Mouse (Mus musculus): Measurements from ENCODE around the gene Fmnl2. TPM values are rescaled to one million over a fixed set of nuclear protein-coding genes. Genes with fewer than 3 reads are reported as not detected.

Fmnl2 gene
- polyA plus RNA-seq, 1 experiment from 2014 or later, result 0.89 TPM

- Histone ChIP-seq H3K4me1 (ENCODE audit: insufficient read depth) (no peaks in the 10 kb centered on the region; the same call in 1 of the 2 replicates), H3K27ac (ENCODE audit: low read depth) (no peak overlapping the region), H3K9ac (replicated peaks) (no peak overlapping the region), H3K36me3 (replicated peaks; ENCODE audit: insufficient read depth, low read length) (no peaks in the 10 kb centered on the region), H3K9me3 (ENCODE audit: low read length) (no peaks in the 10 kb centered on the region), H3K4me2 (ENCODE audit: low read depth, low read length) (no peak overlapping the region), H3K4me3 (ENCODE audit: low read depth, low read length) (no peak overlapping the region), H3K27me3 (ENCODE audit: insufficient read depth, low read length) (no peaks in the 10 kb centered on the region)
- ATAC-seq (no peak), DNase-seq (no peak)
- TF ChIP-seq EP300 (IDR thresholded peaks at IDR 0.05; ENCODE audit: low read depth), result no peak
- TF ChIP-seq CTCF (IDR thresholded peaks at IDR 0.05; ENCODE audit: low read depth), result no peak
- 69% methylated on average over 4 of the region's 4 CpGs for WGBS (ENCODE audit: insufficient replicate concordance)
These were observed 26.4 kb downstream of the Fmnl2 start for GRCm38 (mm10) chr2:52884082-52884481.

- no peak for ATAC-seq
- no peak overlapping the region for H3K9ac ChIP-seq (replicated peaks)
- no peaks in the 10 kb centered on the region for H3K27me3 ChIP-seq (ENCODE audit: insufficient read depth, low read length)
- TF ChIP-seq EP300 (IDR thresholded peaks at IDR 0.05; ENCODE audit: low read depth), result no peak
- TF ChIP-seq CTCF (IDR thresholded peaks at IDR 0.05; ENCODE audit: low read depth), result no peak
- no peaks in the 10 kb centered on the region for H3K36me3 ChIP-seq (replicated peaks; ENCODE audit: insufficient read depth, low read length)
- H3K27ac ChIP-seq (ENCODE audit: low read depth), result no peak overlapping the region
- DNase-seq, result no peak
- H3K4me3 ChIP-seq (ENCODE audit: low read depth, low read length), result no peak overlapping the region
- no peak overlapping the region for H3K4me2 ChIP-seq (ENCODE audit: low read depth, low read length)
- H3K4me1 ChIP-seq (ENCODE audit: insufficient read depth), result no peaks in the 10 kb centered on the region; the same call in 1 of the 2 replicates
- 42% methylated on average over 3 of the region's 3 CpGs for WGBS (ENCODE audit: insufficient replicate concordance)
- H3K9me3 ChIP-seq (ENCODE audit: low read length), result no peaks in the 10 kb centered on the region
These were observed 27.4 kb downstream of the Fmnl2 start for GRCm38 (mm10) chr2:52885071-52885470.

- no peaks in the 10 kb centered on the region; the same call in 1 of the 2 replicates for H3K4me1 ChIP-seq (ENCODE audit: insufficient read depth)
- H3K9me3 ChIP-seq (ENCODE audit: low read length), result no peaks in the 10 kb centered on the region
- H3K27ac ChIP-seq (ENCODE audit: low read depth), result no peak overlapping the region
- no peaks in the 10 kb centered on the region for H3K36me3 ChIP-seq (replicated peaks; ENCODE audit: insufficient read depth, low read length)
- H3K27me3 ChIP-seq (ENCODE audit: insufficient read depth, low read length), result no peaks in the 10 kb centered on the region
- no peak for ATAC-seq
- no peak overlapping the region for H3K4me3 ChIP-seq (ENCODE audit: low read depth, low read length)
- 50% methylated on average over 2 of the region's 2 CpGs for WGBS (ENCODE audit: insufficient replicate concordance)
- no peak overlapping the region for H3K9ac ChIP-seq (replicated peaks)
- TF ChIP-seq EP300 (IDR thresholded peaks at IDR 0.05; ENCODE audit: low read depth) (no peak), CTCF (IDR thresholded peaks at IDR 0.05; ENCODE audit: low read depth) (no peak)
- no peak overlapping the region for H3K4me2 ChIP-seq (ENCODE audit: low read depth, low read length)
- no peak for DNase-seq
These were observed 29.6 kb downstream of the Fmnl2 start for GRCm38 (mm10) chr2:52887281-52887680.

GRCm38 (mm10) chr2:52891115-52891514 lies 33.5 kb downstream of the Fmnl2 start:
- H3K27me3 ChIP-seq (ENCODE audit: insufficient read depth, low read length), result no peaks in the 10 kb centered on the region
- no peaks in the 10 kb centered on the region; the same call in 1 of the 2 replicates for H3K4me1 ChIP-seq (ENCODE audit: insufficient read depth)
- H3K9ac ChIP-seq (replicated peaks), result no peak overlapping the region
- ATAC-seq (no peak), DNase-seq (no peak)
- H3K4me3 ChIP-seq (ENCODE audit: low read depth, low read length), result no peak overlapping the region
- H3K27ac ChIP-seq (ENCODE audit: low read depth), result no peak overlapping the region
- 50% methylated on average over 8 of the region's 8 CpGs for WGBS (ENCODE audit: insufficient replicate concordance)
- H3K4me2 ChIP-seq (ENCODE audit: low read depth, low read length), result no peak overlapping the region
- H3K9me3 ChIP-seq (ENCODE audit: low read length), result no peaks in the 10 kb centered on the region
- H3K36me3 ChIP-seq (replicated peaks; ENCODE audit: insufficient read depth, low read length), result no peaks in the 10 kb centered on the region
- no peak for TF ChIP-seq EP300 (IDR thresholded peaks at IDR 0.05; ENCODE audit: low read depth)

- no peak overlapping the region for H3K4me3 ChIP-seq (ENCODE audit: low read depth, low read length)
- H3K4me2 ChIP-seq (ENCODE audit: low read depth, low read length), result no peak overlapping the region
- no peak for ATAC-seq
- no peak for DNase-seq
- H3K36me3 ChIP-seq (replicated peaks; ENCODE audit: insufficient read depth, low read length), result no peaks in the 10 kb centered on the region
- no peaks in the 10 kb centered on the region for H3K27me3 ChIP-seq (ENCODE audit: insufficient read depth, low read length)
- 86% methylated on average over 2 of the region's 2 CpGs for WGBS (ENCODE audit: insufficient replicate concordance)
- no peak overlapping the region for H3K27ac ChIP-seq (ENCODE audit: low read depth)
- H3K9ac ChIP-seq (replicated peaks), result no peak overlapping the region
- H3K4me1 ChIP-seq (ENCODE audit: insufficient read depth), result no peaks in the 10 kb centered on the region; the same call in 1 of the 2 replicates
- TF ChIP-seq EP300 (IDR thresholded peaks at IDR 0.05; ENCODE audit: low read depth) (no peak), CTCF (IDR thresholded peaks at IDR 0.05; ENCODE audit: low read depth) (no peak)
- H3K9me3 ChIP-seq (ENCODE audit: low read length), result no peaks in the 10 kb centered on the region
These were observed 34.1 kb downstream of the Fmnl2 start for GRCm38 (mm10) chr2:52891744-52892143.

- no peak for TF ChIP-seq EP300 (IDR thresholded peaks at IDR 0.05; ENCODE audit: low read depth)
- no peak for TF ChIP-seq CTCF (IDR thresholded peaks at IDR 0.05; ENCODE audit: low read depth)
- Histone ChIP-seq H3K27ac (ENCODE audit: low read depth) (no peak overlapping the region), H3K9ac (replicated peaks) (no peak overlapping the region), H3K36me3 (replicated peaks; ENCODE audit: insufficient read depth, low read length) (no peaks in the 10 kb centered on the region), H3K27me3 (ENCODE audit: insufficient read depth, low read length) (no peaks in the 10 kb centered on the region), H3K4me3 (ENCODE audit: low read depth, low read length) (no peak overlapping the region), H3K4me1 (ENCODE audit: insufficient read depth) (no peaks in the 10 kb centered on the region; the same call in 1 of the 2 replicates), H3K9me3 (ENCODE audit: low read length) (no peaks in the 10 kb centered on the region), H3K4me2 (ENCODE audit: low read depth, low read length) (no peak overlapping the region)
- DNase-seq (no peak), ATAC-seq (no peak)
- 52% methylated on average over 6 of the region's 6 CpGs for WGBS (ENCODE audit: insufficient replicate concordance)
These were observed 37.4 kb downstream of the Fmnl2 start for GRCm38 (mm10) chr2:52894983-52895621.

All from liver, postnatal 0 days (tissue).